Mouse (Mus musculus): ENCODE data around the gene Camta1.

- TF ChIP-seq ZC3H11A (IDR thresholded peaks at IDR 0.05; ENCODE audit: borderline replicate concordance, low read depth, low read length) (no peak), ZNF384 (IDR thresholded peaks at IDR 0.05; ENCODE audit: low read depth, low read length) (no peak), HCFC1 (IDR thresholded peaks at IDR 0.05; ENCODE audit: borderline replicate concordance, insufficient read depth, low read length) (no peak), MAFK (IDR thresholded peaks at IDR 0.05; ENCODE audit: insufficient read depth, low read depth, low read length) (no peak), CHD2 (IDR thresholded peaks at IDR 0.05; ENCODE audit: low read depth, low read length) (no peak)
These were observed 645.8 kb downstream of the Camta1 start for GRCm38 (mm10) chr4:151215866-151216265.

All from ES-E14 (cell line).